Mouse (Mus musculus): Measurements from ENCODE around the gene Plekho2.

DNA sequence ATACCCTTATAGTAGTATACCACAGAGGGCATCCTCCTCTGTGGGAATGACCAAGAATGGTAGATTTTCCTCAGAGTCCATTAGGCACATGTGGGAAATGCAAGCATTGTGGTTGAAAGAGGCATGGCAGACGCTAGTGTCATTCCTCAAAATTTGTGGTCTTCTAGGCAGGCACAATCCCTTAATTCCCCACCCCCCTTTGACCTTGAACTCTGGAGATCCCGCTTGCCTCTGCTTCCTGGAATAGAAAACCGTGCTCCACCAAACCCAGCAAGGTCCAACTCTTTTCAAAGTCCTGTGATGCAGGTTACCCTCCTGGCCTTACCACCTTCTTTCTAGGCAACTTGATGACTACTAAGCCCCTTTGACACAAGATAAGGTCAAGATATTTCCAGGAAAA is 12.9 kb upstream of the Plekho2 start:
- TF ChIP-seq CTCF (IDR thresholded peaks at IDR 0.05; ENCODE audit: low read depth), result no peak
- TF ChIP-seq EP300 (IDR thresholded peaks at IDR 0.05; ENCODE audit: low read depth), result no peak

All from heart, postnatal 0 days (tissue).